In genomic region chr4:114648532-114649074, GRCm38 (mm10) we compare ENCODE assay signal across 10 mouse cellular contexts.
DNase-seq lines count a peak whose midpoint lies in the region; ATAC-seq lines count a peak whose summit lies in the region.
"Had no signal": no experiment of that assay in that cellular context is flagged by ENCODE, and none has a peak within 500 bp of the region (broad histone marks: within the 10 kb centered on the region; RNA-seq: fewer than 3 reads in every experiment).

No protein-coding gene starts in this region.

- 0 out of 2 replicates have a peak, but pooled peaks cover 2% of the 10 kb centered on the region for H3K4me1 ChIP-seq in heart, embryonic 16.5 days (ENCODE audit: control insufficient read depth, insufficient read depth, low read length)
- H3K4me1 ChIP-seq in embryonic facial prominence, embryonic 13.5 days = peaks cover 5% of the 10 kb centered on the region; the same call in 1 of the 2 replicates
- peaks cover 21% of the 10 kb centered on the region for H3K4me1 ChIP-seq in limb, embryonic 12.5 days (replicated peaks)
- H3K4me1 ChIP-seq in neural tube, embryonic 14.5 days (ENCODE audit: control insufficient read depth, insufficient read depth, low read length) = 0 out of 2 replicates have a peak, but pooled peaks cover 8% of the 10 kb centered on the region

- no peak overlapping the region for H3K27ac ChIP-seq in heart, embryonic 16.5 days (ENCODE audit: low read length)
- H3K27ac ChIP-seq in embryonic facial prominence, embryonic 13.5 days = no peak overlapping the region
- H3K27ac ChIP-seq in limb, embryonic 12.5 days = no peak overlapping the region
- H3K27ac ChIP-seq in neural tube, embryonic 14.5 days (ENCODE audit: low read depth, low read length) = no peak overlapping the region

- H3K27me3 ChIP-seq in heart, embryonic 16.5 days (ENCODE audit: control insufficient read depth, insufficient read depth, low read length) = peaks cover 23% of the 10 kb centered on the region
- peaks cover 68% of the 10 kb centered on the region for H3K27me3 ChIP-seq in embryonic facial prominence, embryonic 13.5 days
- H3K27me3 ChIP-seq in limb, embryonic 12.5 days = peaks cover 90% of the 10 kb centered on the region
- H3K27me3 ChIP-seq in neural tube, embryonic 14.5 days (ENCODE audit: control insufficient read depth, insufficient read depth, low read length) = peaks cover 4% of the 10 kb centered on the region; the same call in 1 of the 2 replicates

- no peaks in the 10 kb centered on the region for H3K9me3 ChIP-seq in heart, embryonic 16.5 days (replicated peaks; ENCODE audit: control insufficient read depth, low read length)
- H3K9me3 ChIP-seq in embryonic facial prominence, embryonic 13.5 days = no peaks in the 10 kb centered on the region
- no peaks in the 10 kb centered on the region for H3K9me3 ChIP-seq in limb, embryonic 12.5 days
- no peaks in the 10 kb centered on the region for H3K9me3 ChIP-seq in neural tube, embryonic 14.5 days (ENCODE audit: control insufficient read depth, low read length)

- no peak overlapping the region for H3K9ac ChIP-seq in heart, embryonic 16.5 days (ENCODE audit: low read length)
- H3K9ac ChIP-seq in embryonic facial prominence, embryonic 13.5 days = no peak overlapping the region
- H3K9ac ChIP-seq in limb, embryonic 12.5 days (replicated peaks) = no peak overlapping the region
- no peak overlapping the region for H3K9ac ChIP-seq in neural tube, embryonic 14.5 days (replicated peaks; ENCODE audit: low read depth, low read length)

- peak overlapping the region; percentile 23; the same call in 1 of the 2 replicates for H3K4me2 ChIP-seq in heart, embryonic 16.5 days (ENCODE audit: low read depth, low read length)
- H3K4me2 ChIP-seq in embryonic facial prominence, embryonic 13.5 days = peak overlapping the region; percentile 23
- H3K4me2 ChIP-seq in limb, embryonic 12.5 days = peak overlapping the region; percentile 16; the same call in 1 of the 2 replicates
- peak overlapping the region; percentile 34 for H3K4me2 ChIP-seq in neural tube, embryonic 14.5 days (ENCODE audit: low read depth, low read length)

- no peak for DNase-seq in heart, postnatal 36 days
- DNase-seq in right cerebral cortex, adult 2 months (ENCODE audit: low spot score in 2 of 2) = no peak
- DNase-seq in spleen, adult 12 weeks (ENCODE audit: low spot score) = no peak
- DNase-seq in adrenal gland, postnatal 14 days = no peak
- DNase-seq: gastrocnemius, postnatal 25 days; right cerebral cortex, postnatal 14 days had no signal

- H3K36me3 ChIP-seq in heart, embryonic 16.5 days (ENCODE audit: control insufficient read depth, insufficient read depth) = no peaks in the 10 kb centered on the region
- no peaks in the 10 kb centered on the region for H3K36me3 ChIP-seq in embryonic facial prominence, embryonic 13.5 days
- no peaks in the 10 kb centered on the region for H3K36me3 ChIP-seq in limb, embryonic 12.5 days
- no peaks in the 10 kb centered on the region for H3K36me3 ChIP-seq in neural tube, embryonic 14.5 days (ENCODE audit: control insufficient read depth, insufficient read depth, low read length)

- 18% methylated on average over 28 of the region's 28 CpGs for WGBS in heart, embryonic 16.5 days
- 13% methylated on average over 28 of the region's 28 CpGs for WGBS in embryonic facial prominence, embryonic 13.5 days
- 11% methylated on average over 28 of the region's 28 CpGs for WGBS in limb, embryonic 12.5 days
- WGBS in neural tube, embryonic 14.5 days = 8% methylated on average over 28 of the region's 28 CpGs

- H3K4me3 ChIP-seq in heart, embryonic 16.5 days (ENCODE audit: low read length) = no peak overlapping the region
- H3K4me3 ChIP-seq in embryonic facial prominence, embryonic 13.5 days = no peak overlapping the region
- H3K4me3 ChIP-seq in limb, embryonic 12.5 days (replicated peaks) = 0 out of 2 replicates have a peak overlapping the region, but pooled peaks have one; percentile 9
- no peak overlapping the region for H3K4me3 ChIP-seq in neural tube, embryonic 14.5 days (ENCODE audit: low read depth, low read length)

- ATAC-seq in heart, embryonic 16.5 days (replicated peaks; ENCODE audit: extremely low read depth, insufficient read depth, low FRiP score) = no peak
- no peak for ATAC-seq in embryonic facial prominence, embryonic 13.5 days (ENCODE audit: insufficient number of reproducible peaks, insufficient read depth, low FRiP score, low TSS enrichment, low read depth)
- ATAC-seq in limb, embryonic 12.5 days (ENCODE audit: insufficient number of reproducible peaks, insufficient read depth, low FRiP score, low TSS enrichment, low read depth) = no peak; the same call in 1 of the 2 replicates
- ATAC-seq in neural tube, embryonic 14.5 days (ENCODE audit: low read depth) = peak; percentile 32

- intact Hi-C loops in heart, postnatal 36 days (cut with DNase I) = no loop called here
